Mouse (Mus musculus) midbrain, postnatal 0 days (tissue): Measurements from ENCODE around the gene Aipl1. TPM values are rescaled to one million over a fixed set of nuclear protein-coding genes. Genes with fewer than 3 reads are reported as not detected.
A peak's percentile ranks its signal among the peaks of the same experiment; 100 is the strongest.

Source experiments
- ATAC-seq: fragments of 200-750 bp; cut with Nextera tagmentation; 2 replicates; pipeline ENCODE4 v1.8.0; 2017; ENCODE audit warnings: moderate number of reproducible peaks, mild to moderate bottlenecking, moderate TSS enrichment, moderate library complexity; ENCODE audit not compliant: low FRiP score
- DNase-seq: peaks from one replicate; pipeline ENCODE4 v3.0.0-alpha.2; 2015; ENCODE audit warnings: low spot score
- H3K27ac ChIP-seq: fragments of 300-500 bp; sonication (generic); 2 replicates; pipeline ENCODE4 v1.5.1; 2014; ENCODE audit warnings: low read depth, mild to moderate bottlenecking, low read length, mixed read lengths
- H3K27me3 ChIP-seq: fragments of 300-500 bp; sonication (generic); 2 replicates; pipeline ENCODE4 v1.6.1; 2014; ENCODE audit warnings: low read length, control low read depth, mixed read lengths; ENCODE audit not compliant: insufficient read depth
- H3K36me3 ChIP-seq: fragments of 300-500 bp; sonication (generic); 2 replicates; pipeline ENCODE4 v1.6.1; 2014; ENCODE audit warnings: low read length, control low read depth, mixed read lengths; ENCODE audit not compliant: insufficient read depth
- H3K4me1 ChIP-seq: fragments of 300-500 bp; sonication (generic); 2 replicates; pipeline ENCODE4 v1.6.1; 2014; ENCODE audit warnings: mild to moderate bottlenecking, control low read depth, antibody characterized with exemption, low read length, mixed read lengths; ENCODE audit not compliant: insufficient read depth
- H3K4me2 ChIP-seq: fragments of 300-500 bp; sonication (generic); 2 replicates; pipeline ENCODE4 v1.6.1; 2014; ENCODE audit warnings: low read depth, mild to moderate bottlenecking, low read length, mixed read lengths; ENCODE audit not compliant: poor library complexity, severe bottlenecking
- H3K4me3 ChIP-seq: fragments of 300-500 bp; sonication (generic); 2 replicates; pipeline ENCODE4 v1.5.1; 2014; ENCODE audit warnings: low read depth, mild to moderate bottlenecking, low read length, moderate library complexity
- H3K9ac ChIP-seq: fragments of 300-500 bp; sonication (generic); replicated peaks from 2 replicates; pipeline ENCODE4 v1.6.1; 2014; ENCODE audit warnings: mild to moderate bottlenecking, low read length, moderate library complexity, mixed read lengths; ENCODE audit not compliant: poor library complexity, severe bottlenecking
- H3K9me3 ChIP-seq: fragments of 300-500 bp; sonication (generic); 2 replicates; pipeline ENCODE4 v1.6.1; 2016; ENCODE audit warnings: low read length, control low read depth
- CTCF ChIP-seq: IDR thresholded peaks from 2 replicates; pipeline ENCODE4 v1.5.1; 2016; ENCODE audit warnings: antibody characterized with exemption, mild to moderate bottlenecking
- WGBS: fragments of 180-500 bp; shearing (Covaris S2); extraction: QIAGEN DNeasy Blood & Tissue Kit; methylation state at CpG from one replicate; pipeline ENCODE4 v1.1.7; 2014; 5-methylcytosine and 5-hydroxymethylcytosine counted together
- polyA plus RNA-seq: library from polyadenylated mRNA; unstranded; fragments of >200 nt; fragmentation: Nextera tagmentation; extraction: Ambion mirVana; gene quantifications from 2 replicates; pipeline ENCODE4 v1.2.1, GENCODE M21; 2015
- total RNA-seq: library from RNA; depleted of rRNA; stranded (reverse); fragments of >200 nt; gene quantifications from 2 replicates; pipeline ENCODE4 v1.2.3, GENCODE M21; 2014

The Aipl1 gene
- total and polyA plus RNA-seq, 2 experiments from 2014 or later, result 0.51 to 0.55 TPM

DNA sequence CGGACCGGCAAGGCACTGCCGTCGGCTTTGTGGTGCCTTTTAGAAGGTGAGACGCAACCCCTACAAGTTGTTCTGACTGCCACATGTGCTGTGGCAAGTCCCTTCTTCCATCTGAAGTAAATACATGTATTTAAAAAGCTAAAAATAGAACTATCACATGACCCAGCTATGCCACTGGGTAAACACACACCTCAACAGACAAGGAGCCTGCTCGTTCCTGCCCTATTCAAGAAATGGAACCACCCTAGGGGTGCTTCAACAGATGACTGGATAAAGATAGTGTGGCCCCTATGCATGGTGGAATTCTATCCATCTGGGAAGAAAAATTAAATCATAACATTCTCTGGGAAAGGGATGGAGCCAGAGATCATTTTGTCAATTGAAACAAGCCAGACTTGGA lies 14.5 kb downstream of the Aipl1 start:
- no peak overlapping the region for H3K4me3 ChIP-seq
- DNase-seq (no peak), ATAC-seq (no peak)
- no peaks in the 10 kb centered on the region for H3K36me3 ChIP-seq
- H3K4me1 ChIP-seq, result peaks cover 5% of the 10 kb centered on the region; the same call in 1 of the 2 replicates
- WGBS, result 91% methylated on average over 6 of the region's 6 CpGs
- no peak overlapping the region for H3K4me2 ChIP-seq
- no peak overlapping the region for H3K9ac ChIP-seq
- H3K27ac ChIP-seq, result no peak overlapping the region
- no peaks in the 10 kb centered on the region for H3K9me3 ChIP-seq
- no peak for TF ChIP-seq CTCF
- H3K27me3 ChIP-seq, result no peaks in the 10 kb centered on the region

DNA sequence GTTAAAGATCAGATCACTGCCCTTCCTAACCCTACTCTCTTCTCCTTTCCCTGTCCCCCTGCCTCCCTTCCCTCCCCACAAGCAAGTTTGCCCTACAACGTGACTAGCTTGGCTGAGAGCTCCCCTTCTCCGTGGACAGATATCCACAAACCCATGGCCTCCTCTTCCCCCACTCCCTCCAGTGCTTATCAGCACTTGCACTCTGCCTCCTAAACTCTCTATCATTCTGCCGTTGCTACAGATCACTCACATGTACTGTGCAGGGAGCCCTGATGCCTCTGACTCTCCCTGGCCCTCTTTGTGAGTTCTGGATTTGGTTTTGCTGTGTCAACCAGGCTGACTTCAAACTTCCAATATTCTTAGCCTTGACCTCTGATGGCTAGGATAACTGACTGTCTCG lies 16.3 kb downstream of the Aipl1 start:
- 81% methylated on average over 4 of the region's 4 CpGs for WGBS
- Histone ChIP-seq H3K27me3 (no peaks in the 10 kb centered on the region), H3K9me3 (no peaks in the 10 kb centered on the region), H3K27ac (no peak overlapping the region), H3K4me3 (no peak overlapping the region), H3K36me3 (no peaks in the 10 kb centered on the region), H3K4me1 (peaks cover 7% of the 10 kb centered on the region; the same call in 1 of the 2 replicates), H3K4me2 (no peak overlapping the region), H3K9ac (no peak overlapping the region)
- no peak for TF ChIP-seq CTCF
- DNase-seq (no peak), ATAC-seq (no peak)

DNA sequence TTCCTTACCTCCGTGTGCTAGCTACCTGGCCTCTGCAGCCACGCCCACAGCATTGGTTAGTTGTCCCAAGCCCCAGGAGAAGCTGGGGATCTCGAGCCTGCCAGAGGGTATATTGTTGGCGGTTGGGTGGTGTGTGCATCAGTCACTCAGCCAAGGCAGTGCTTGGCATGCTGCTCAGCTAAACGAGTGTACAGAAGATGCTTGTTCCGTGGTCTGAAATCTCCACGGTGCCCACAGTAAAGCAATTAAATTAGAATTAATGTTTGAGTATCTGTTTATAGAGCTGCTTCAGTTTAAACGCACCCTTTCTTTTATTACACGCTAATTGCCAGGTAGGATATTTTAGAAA lies 20.1 kb downstream of the Aipl1 start:
- no peak for TF ChIP-seq CTCF
- ATAC-seq (no peak), DNase-seq (no peak)
- Histone ChIP-seq H3K27ac (no peak overlapping the region), H3K4me3 (no peak overlapping the region), H3K36me3 (no peaks in the 10 kb centered on the region), H3K4me2 (no peak overlapping the region), H3K27me3 (no peaks in the 10 kb centered on the region), H3K9ac (no peak overlapping the region), H3K4me1 (peaks cover 8% of the 10 kb centered on the region), H3K9me3 (no peaks in the 10 kb centered on the region)
- 52% methylated on average over 9 of the region's 9 CpGs for WGBS

DNA sequence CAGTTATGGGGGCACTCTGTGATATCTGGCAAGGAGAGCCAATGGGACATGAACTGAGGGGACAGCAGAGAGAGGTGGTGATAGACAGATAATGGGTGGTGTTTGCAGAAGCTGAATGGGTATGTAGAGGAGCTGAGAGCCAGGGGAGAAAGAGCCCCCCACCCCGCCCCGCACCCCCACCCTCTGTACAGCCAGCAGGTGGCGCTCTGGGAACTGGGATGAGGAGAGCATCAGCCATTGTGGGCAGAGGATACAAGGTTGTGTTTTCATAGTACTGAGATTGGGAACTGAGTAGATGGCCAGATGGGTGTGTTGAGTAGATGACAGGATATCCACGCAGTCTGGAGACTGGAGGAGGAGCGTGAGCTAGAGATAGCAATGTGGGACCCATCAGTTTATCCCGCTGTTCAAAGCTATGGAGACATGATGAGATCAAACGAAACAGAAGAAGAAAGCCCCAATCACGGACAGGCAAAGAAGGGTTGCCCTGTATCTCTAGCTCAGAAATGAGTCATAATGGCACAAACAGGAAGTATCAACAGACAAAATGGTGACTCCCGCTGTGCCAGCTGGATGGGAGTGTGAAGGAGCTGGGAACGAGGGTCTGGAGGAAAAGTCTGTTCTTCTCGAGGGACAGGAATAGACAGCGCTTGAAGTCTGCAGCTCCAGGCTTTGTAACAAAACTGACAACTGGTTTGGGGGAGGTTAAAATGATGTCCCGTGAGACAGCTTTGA lies 20.6 kb downstream of the Aipl1 start:
- Histone ChIP-seq H3K4me3 (no peak overlapping the region), H3K36me3 (no peaks in the 10 kb centered on the region), H3K4me1 (peaks cover 12% of the 10 kb centered on the region), H3K27me3 (no peaks in the 10 kb centered on the region), H3K9me3 (no peaks in the 10 kb centered on the region), H3K9ac (no peak overlapping the region), H3K27ac (no peak overlapping the region), H3K4me2 (no peak overlapping the region)
- WGBS, result 78% methylated on average over 13 of the region's 13 CpGs
- DNase-seq (no peak), ATAC-seq (no peak)
- TF ChIP-seq CTCF, result peak; percentile 13; the same call in 1 of the 2 replicates

DNA sequence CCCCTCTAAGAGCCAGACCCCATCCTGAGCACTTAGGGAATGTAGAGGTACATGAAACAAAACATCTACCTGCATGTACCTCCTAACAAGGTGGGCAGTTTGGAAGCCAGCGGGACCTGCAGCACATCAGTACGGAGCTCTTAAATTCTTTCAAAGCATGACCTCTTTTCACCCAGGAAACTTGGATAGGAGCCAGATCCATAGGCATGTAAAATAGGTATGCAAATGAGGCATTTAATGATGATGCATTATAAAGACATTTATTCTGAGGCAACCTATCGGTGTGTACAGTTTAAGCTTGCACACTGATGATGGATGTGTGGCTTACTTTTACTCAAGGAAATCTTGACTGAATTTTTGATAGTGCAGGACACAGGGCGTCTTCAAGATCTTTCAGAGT lies 22.6 kb downstream of the Aipl1 start:
- no peak overlapping the region for H3K9ac ChIP-seq
- no peaks in the 10 kb centered on the region for H3K9me3 ChIP-seq
- H3K4me3 ChIP-seq, result no peak overlapping the region
- H3K27me3 ChIP-seq, result no peaks in the 10 kb centered on the region
- no peak overlapping the region for H3K27ac ChIP-seq
- no peak for DNase-seq
- peaks cover 17% of the 10 kb centered on the region for H3K4me1 ChIP-seq
- no peaks in the 10 kb centered on the region for H3K36me3 ChIP-seq
- ATAC-seq, result no peak
- H3K4me2 ChIP-seq, result no peak overlapping the region
- no peak for TF ChIP-seq CTCF
- WGBS, result 50% methylated on average over 4 of the region's 4 CpGs

DNA sequence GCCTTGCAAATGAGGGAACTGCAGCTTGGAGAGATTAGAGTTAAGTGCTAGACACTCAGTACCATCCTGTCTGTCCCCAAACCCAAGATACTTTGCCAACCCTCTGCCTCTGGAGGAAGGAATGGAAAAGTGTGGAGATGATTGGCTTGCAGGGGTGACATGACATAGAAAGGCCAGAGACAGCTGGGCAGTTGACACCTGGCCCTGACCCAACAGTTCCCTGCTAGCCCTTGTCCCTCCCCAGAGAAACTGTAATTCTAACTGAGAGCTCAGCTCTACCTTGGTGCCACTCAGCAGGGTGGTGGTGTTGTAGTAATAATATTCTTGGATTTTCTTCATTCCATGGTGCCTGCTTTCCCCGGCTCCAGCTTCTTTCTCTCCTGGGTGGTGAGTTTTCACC lies 25.4 kb downstream of the Aipl1 start:
- Histone ChIP-seq H3K9ac (no peak overlapping the region), H3K4me2 (no peak overlapping the region), H3K27me3 (no peaks in the 10 kb centered on the region), H3K4me3 (no peak overlapping the region), H3K9me3 (no peaks in the 10 kb centered on the region), H3K4me1 (peaks cover 10% of the 10 kb centered on the region; the same call in 1 of the 2 replicates), H3K36me3 (no peaks in the 10 kb centered on the region), H3K27ac (peak overlapping the region; percentile 2; the same call in 1 of the 2 replicates)
- DNase-seq, result no peak
- 60% methylated on average over 1 of the region's 1 CpGs for WGBS
- no peak for TF ChIP-seq CTCF
- ATAC-seq, result no peak
